Mouse (Mus musculus): Measurements from ENCODE around the gene Fpr1. TPM values are rescaled to one million over a fixed set of nuclear protein-coding genes. Genes with fewer than 3 reads are reported as not detected.

Gene Fpr1
- total RNA-seq, 1 experiment: not detected

DNA sequence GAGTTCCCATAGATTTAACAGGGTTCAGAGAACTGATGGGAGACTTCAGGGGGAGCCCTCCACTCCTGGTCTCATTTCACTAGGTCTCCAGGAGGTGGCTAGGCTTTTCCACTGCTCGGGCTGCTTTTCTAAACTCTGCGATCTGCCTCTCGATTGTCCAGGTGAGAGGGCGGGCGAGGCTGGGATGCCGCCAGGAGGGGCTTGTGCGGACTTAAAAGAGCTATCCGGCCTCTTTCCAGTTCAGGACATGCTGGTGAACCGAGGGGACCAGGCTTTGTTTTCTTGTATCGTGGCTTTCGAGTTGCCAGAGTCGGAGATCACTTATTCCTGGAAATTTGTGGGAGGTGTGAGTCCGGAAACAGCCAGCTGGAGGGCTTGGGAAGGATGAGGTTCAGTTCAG lies 46.3 kb downstream of the Fpr1 start:
- peaks cover 3% of the 10 kb centered on the region for H3K36me3 ChIP-seq (ENCODE audit: control insufficient read depth, insufficient read depth, low read length, poor library complexity, severe bottlenecking)
- in situ Hi-C loops (cut with MboI; ENCODE audit: low sequenced_read_pairs in 2 of 2, unreplicated experiment in 2 of 2): no loop called here

DNA sequence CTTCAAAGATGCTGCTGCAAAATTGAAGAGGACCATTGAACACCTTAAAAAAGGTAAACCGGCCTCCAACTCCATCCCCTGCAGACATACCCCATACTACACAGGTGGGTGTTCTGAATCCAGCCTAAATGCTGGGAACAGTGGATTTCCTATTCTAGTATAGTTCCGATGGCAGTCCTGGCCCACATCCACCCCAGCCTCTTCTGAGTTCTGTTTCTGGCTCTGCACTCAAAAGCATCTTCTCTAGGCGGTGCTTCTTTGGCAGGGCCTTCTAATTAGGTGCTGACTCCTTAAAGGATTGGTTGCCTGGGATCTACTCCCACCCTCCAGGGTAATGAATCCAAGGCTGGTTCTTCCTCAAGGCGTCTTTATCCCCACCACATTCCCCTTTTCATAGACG lies 47.6 kb downstream of the Fpr1 start:
- Histone ChIP-seq H3K4me3 (ENCODE audit: insufficient read depth in 1 of 2, low read depth in 1 of 2, low read length in 2 of 2, poor library complexity in 1 of 2, severe bottlenecking in 1 of 2) (no peak overlapping the region), H3K9me3 (ENCODE audit: control insufficient read depth, insufficient read depth, low read depth, low read length) (no peaks in the 10 kb centered on the region), H3K36me3 (ENCODE audit: control insufficient read depth, insufficient read depth, low read length, poor library complexity, severe bottlenecking) (peaks cover 5% of the 10 kb centered on the region), H3K27ac (ENCODE audit: insufficient read depth, low read depth, low read length, poor library complexity, severe bottlenecking) (no peak overlapping the region), H3K9ac (ENCODE audit: insufficient read depth, low read depth, low read length, poor library complexity, severe bottlenecking) (no peak overlapping the region), H3K4me1 (ENCODE audit: control insufficient read depth in 2 of 2, insufficient read depth in 2 of 2, low read length in 2 of 2, poor library complexity in 1 of 2) (peaks cover 0 to 9% of the 10 kb centered on the region in 2 experiments; a peak in 3 of 4 replicates)
- no peak for DNase-seq (ENCODE audit: low read depth, low spot score)
- in situ Hi-C loops (cut with MboI; ENCODE audit: low sequenced_read_pairs in 2 of 2, unreplicated experiment in 2 of 2): no loop called here
- TF ChIP-seq ZC3H11A (IDR thresholded peaks at IDR 0.05; ENCODE audit: borderline replicate concordance, low read depth, low read length): no peak
- no peak for TF ChIP-seq HCFC1 (IDR thresholded peaks at IDR 0.05; ENCODE audit: borderline replicate concordance, insufficient read depth, low read length)
- TF ChIP-seq MAFK (IDR thresholded peaks at IDR 0.05; ENCODE audit: insufficient read depth, low read depth, low read length): no peak
- TF ChIP-seq ZNF384 (IDR thresholded peaks at IDR 0.05; ENCODE audit: low read depth, low read length): no peak
- no peak for TF ChIP-seq CHD2 (IDR thresholded peaks at IDR 0.05; ENCODE audit: low read depth, low read length)

More for the DNA sequence above, 46.3 kb downstream of the Fpr1 start:
- peak overlapping the region; percentile 73 to 85 for H3K4me3 ChIP-seq (ENCODE audit: insufficient read depth in 1 of 2, low read depth in 1 of 2, low read length in 2 of 2, poor library complexity in 1 of 2, severe bottlenecking in 1 of 2)
- TF ChIP-seq HCFC1 (IDR thresholded peaks at IDR 0.05; ENCODE audit: borderline replicate concordance, insufficient read depth, low read length) (no peak), CHD2 (IDR thresholded peaks at IDR 0.05; ENCODE audit: low read depth, low read length) (no peak)
- no peak for DNase-seq (ENCODE audit: low read depth, low spot score)
- peak overlapping the region; percentile 72 for H3K27ac ChIP-seq (ENCODE audit: insufficient read depth, low read depth, low read length, poor library complexity, severe bottlenecking)
- no peaks in the 10 kb centered on the region for H3K9me3 ChIP-seq (ENCODE audit: control insufficient read depth, insufficient read depth, low read depth, low read length)
- peaks cover 0 to 9% of the 10 kb centered on the region in 2 experiments; a peak in 3 of 4 replicates for H3K4me1 ChIP-seq (ENCODE audit: control insufficient read depth in 2 of 2, insufficient read depth in 2 of 2, low read length in 2 of 2, poor library complexity in 1 of 2)
- H3K9ac ChIP-seq (ENCODE audit: insufficient read depth, low read depth, low read length, poor library complexity, severe bottlenecking): peak overlapping the region; percentile 59; the same call in 1 of the 2 replicates

DNA sequence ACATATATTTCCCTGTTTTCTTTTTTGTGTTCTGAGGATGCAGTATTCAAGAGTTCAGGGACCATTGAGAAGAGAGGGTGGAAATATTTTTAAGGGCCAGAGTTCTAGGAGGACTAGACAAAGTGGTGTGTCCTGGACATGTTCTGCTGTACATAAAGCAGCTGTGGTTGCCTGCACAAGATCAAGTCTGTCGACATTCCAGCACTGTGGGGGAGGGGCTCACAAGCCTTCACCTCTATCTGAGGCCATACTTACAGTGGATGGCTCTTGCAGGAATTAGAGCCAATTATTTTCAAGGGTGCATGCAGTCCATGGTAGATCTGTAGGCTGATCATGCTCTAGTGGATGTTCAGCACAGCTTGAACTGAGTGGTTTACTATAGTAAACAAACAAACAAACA lies 48.8 kb downstream of the Fpr1 start:
- peaks cover 2% of the 10 kb centered on the region for H3K36me3 ChIP-seq (ENCODE audit: control insufficient read depth, insufficient read depth, low read length, poor library complexity, severe bottlenecking)
- no peak overlapping the region for H3K9ac ChIP-seq (ENCODE audit: insufficient read depth, low read depth, low read length, poor library complexity, severe bottlenecking)
- in situ Hi-C loops (cut with MboI; ENCODE audit: low sequenced_read_pairs in 2 of 2, unreplicated experiment in 2 of 2): no loop called here
- H3K27ac ChIP-seq (ENCODE audit: insufficient read depth, low read depth, low read length, poor library complexity, severe bottlenecking): no peak overlapping the region; the same call in 1 of the 2 replicates
- peaks cover 9 to 10% of the 10 kb centered on the region in 2 experiments for H3K4me1 ChIP-seq (ENCODE audit: control insufficient read depth in 2 of 2, insufficient read depth in 2 of 2, low read length in 2 of 2, poor library complexity in 1 of 2)
- no peak for TF ChIP-seq ZC3H11A (IDR thresholded peaks at IDR 0.05; ENCODE audit: borderline replicate concordance, low read depth, low read length)
- peak; percentile 31; the same call in 1 of the 2 replicates for TF ChIP-seq CHD2 (IDR thresholded peaks at IDR 0.05; ENCODE audit: low read depth, low read length)
- no peak overlapping the region for H3K4me3 ChIP-seq (ENCODE audit: insufficient read depth in 1 of 2, low read depth in 1 of 2, low read length in 2 of 2, poor library complexity in 1 of 2, severe bottlenecking in 1 of 2)
- DNase-seq (ENCODE audit: low read depth, low spot score): no peak
- H3K9me3 ChIP-seq (ENCODE audit: control insufficient read depth, insufficient read depth, low read depth, low read length): no peaks in the 10 kb centered on the region

DNA sequence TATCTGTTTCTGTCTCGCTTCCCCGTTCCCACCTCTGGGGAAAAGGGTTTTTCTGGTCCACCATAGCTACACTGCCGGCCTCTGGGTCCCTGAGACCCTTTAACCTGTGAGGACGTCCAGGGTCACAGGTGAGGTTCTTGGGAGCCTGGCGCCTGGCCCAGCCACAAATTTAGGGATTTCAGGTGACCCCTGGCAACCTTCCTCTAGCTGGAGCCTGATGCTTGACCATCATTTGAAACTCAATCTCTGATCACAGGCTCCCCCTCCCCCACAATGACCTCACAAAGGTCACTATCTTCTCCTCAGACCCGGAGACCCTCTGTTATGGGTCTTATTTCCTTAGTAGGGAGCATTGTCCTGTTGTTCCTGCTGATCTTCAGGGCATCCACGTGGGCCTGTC lies 53.0 kb downstream of the Fpr1 start:
- no peak for DNase-seq (ENCODE audit: low read depth, low spot score)
- in situ Hi-C loops (cut with MboI; ENCODE audit: low sequenced_read_pairs in 2 of 2, unreplicated experiment in 2 of 2): no loop called here
- Histone ChIP-seq H3K4me1 (ENCODE audit: control insufficient read depth in 2 of 2, insufficient read depth in 2 of 2, low read length in 2 of 2, poor library complexity in 1 of 2) (peaks cover 4 to 15% of the 10 kb centered on the region in 2 experiments), H3K36me3 (ENCODE audit: control insufficient read depth, insufficient read depth, low read length, poor library complexity, severe bottlenecking) (peaks cover 2% of the 10 kb centered on the region), H3K4me3 (ENCODE audit: insufficient read depth in 1 of 2, low read depth in 1 of 2, low read length in 2 of 2, poor library complexity in 1 of 2, severe bottlenecking in 1 of 2) (peak overlapping the region in 1 of 2 experiments; percentile 37; a peak in 1 of 4 replicates), H3K27ac (ENCODE audit: insufficient read depth, low read depth, low read length, poor library complexity, severe bottlenecking) (no peak overlapping the region), H3K9me3 (ENCODE audit: control insufficient read depth, insufficient read depth, low read depth, low read length) (no peaks in the 10 kb centered on the region), H3K9ac (ENCODE audit: insufficient read depth, low read depth, low read length, poor library complexity, severe bottlenecking) (peak overlapping the region; percentile 27; the same call in 1 of the 2 replicates)
- TF ChIP-seq HCFC1 (IDR thresholded peaks at IDR 0.05; ENCODE audit: borderline replicate concordance, insufficient read depth, low read length) (no peak), ZNF384 (IDR thresholded peaks at IDR 0.05; ENCODE audit: low read depth, low read length) (no peak), MAFK (IDR thresholded peaks at IDR 0.05; ENCODE audit: insufficient read depth, low read depth, low read length) (no peak)

DNA sequence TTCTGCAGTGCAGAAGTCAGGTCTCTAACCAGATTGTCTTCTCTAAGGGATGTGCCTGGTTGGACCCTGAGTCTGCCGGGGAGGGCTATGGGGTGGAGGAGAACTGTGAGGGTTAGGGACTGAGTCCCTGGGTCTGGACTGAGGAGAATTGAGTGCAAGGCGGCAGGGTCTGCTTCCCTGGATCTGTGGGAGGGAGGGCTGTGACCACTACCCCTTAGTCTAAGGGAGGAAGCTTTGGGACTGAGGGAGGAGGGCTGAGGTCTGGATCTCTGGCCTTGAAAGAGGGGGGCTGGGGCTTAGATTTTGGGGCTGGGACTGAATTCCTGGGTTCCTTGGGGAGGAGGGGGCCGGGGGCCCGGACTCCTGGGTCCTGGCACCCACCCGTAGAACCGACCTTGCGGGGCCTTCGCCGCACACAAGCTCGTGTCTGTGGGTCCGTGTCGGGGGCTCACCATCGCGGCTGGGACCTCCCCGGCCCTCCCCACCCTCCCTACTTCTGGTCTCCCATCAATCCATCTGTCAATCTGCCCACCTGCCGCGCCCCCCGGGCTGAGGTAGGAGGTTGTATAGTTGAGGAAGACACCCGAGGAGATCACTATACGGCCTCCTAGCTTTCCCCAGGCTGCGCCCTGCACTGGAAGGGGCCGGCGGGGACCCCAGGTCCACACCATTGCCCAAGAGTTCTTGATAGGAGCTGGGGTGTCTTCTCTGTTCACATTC lies 53.8 kb downstream of the Fpr1 start:
- no peak for TF ChIP-seq CHD2 (IDR thresholded peaks at IDR 0.05; ENCODE audit: low read depth, low read length)
- TF ChIP-seq ZNF384 (IDR thresholded peaks at IDR 0.05; ENCODE audit: low read depth, low read length): no peak
- TF ChIP-seq HCFC1 (IDR thresholded peaks at IDR 0.05; ENCODE audit: borderline replicate concordance, insufficient read depth, low read length): no peak
- TF ChIP-seq ZC3H11A (IDR thresholded peaks at IDR 0.05; ENCODE audit: borderline replicate concordance, low read depth, low read length): no peak
- no peak for TF ChIP-seq MAFK (IDR thresholded peaks at IDR 0.05; ENCODE audit: insufficient read depth, low read depth, low read length)
- Histone ChIP-seq H3K9ac (ENCODE audit: insufficient read depth, low read depth, low read length, poor library complexity, severe bottlenecking) (peak overlapping the region; percentile 27), H3K4me1 (ENCODE audit: control insufficient read depth in 2 of 2, insufficient read depth in 2 of 2, low read length in 2 of 2, poor library complexity in 1 of 2) (peaks cover 3 to 15% of the 10 kb centered on the region in 2 experiments), H3K4me3 (ENCODE audit: insufficient read depth in 1 of 2, low read depth in 1 of 2, low read length in 2 of 2, poor library complexity in 1 of 2, severe bottlenecking in 1 of 2) (peak overlapping the region; percentile 87 to 93; a peak in 3 of 4 replicates), H3K9me3 (ENCODE audit: control insufficient read depth, insufficient read depth, low read depth, low read length) (no peaks in the 10 kb centered on the region), H3K36me3 (ENCODE audit: control insufficient read depth, insufficient read depth, low read length, poor library complexity, severe bottlenecking) (peaks cover 2% of the 10 kb centered on the region), H3K27ac (ENCODE audit: insufficient read depth, low read depth, low read length, poor library complexity, severe bottlenecking) (no peak overlapping the region)
- in situ Hi-C loops (cut with MboI; ENCODE audit: low sequenced_read_pairs in 2 of 2, unreplicated experiment in 2 of 2): no loop called here
- DNase-seq (ENCODE audit: low read depth, low spot score): no peak
